Mouse (Mus musculus) mature B cell (primary cell): Measurements from ENCODE around the gene Lingo2.
"Not testable (repeated sequence)": the region's sequence is repeated elsewhere in the genome, so short reads cannot be mapped to it uniquely, and the experiment has no call there.

Experiments
- in situ Hi-C: fragments of 300-500 bp; cut with MboI; formaldehyde crosslinking; loops from 2 replicates; pipeline ENCODE4 v1.14.3; 2019

Lingo2 gene

DNA sequence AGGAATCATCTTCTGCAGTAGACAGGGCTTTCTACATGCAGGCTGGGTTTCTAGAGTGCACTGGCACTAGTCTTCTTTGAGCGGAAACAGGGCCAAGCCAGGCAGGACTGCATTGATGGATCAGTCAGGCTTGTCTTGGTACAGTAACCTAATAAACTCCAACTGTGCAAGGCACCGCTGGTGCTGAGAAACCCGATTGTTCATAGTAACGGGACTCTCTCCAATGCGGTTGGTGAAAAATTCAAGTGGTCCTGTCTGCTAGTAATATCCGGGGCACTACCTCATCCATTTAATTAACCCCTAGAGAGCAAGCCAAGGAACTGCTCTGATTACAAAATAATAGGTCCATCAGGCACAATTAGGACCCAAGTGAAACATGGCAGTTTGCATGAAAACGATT lies 1106.4 kb downstream of the Lingo2 start:
- in situ Hi-C loops = no loop called here

- in situ Hi-C loops = no loop called here
These were observed 1107.0 kb downstream of the Lingo2 start for GRCm38 (mm10) chr4:35844518-35844917.

DNA sequence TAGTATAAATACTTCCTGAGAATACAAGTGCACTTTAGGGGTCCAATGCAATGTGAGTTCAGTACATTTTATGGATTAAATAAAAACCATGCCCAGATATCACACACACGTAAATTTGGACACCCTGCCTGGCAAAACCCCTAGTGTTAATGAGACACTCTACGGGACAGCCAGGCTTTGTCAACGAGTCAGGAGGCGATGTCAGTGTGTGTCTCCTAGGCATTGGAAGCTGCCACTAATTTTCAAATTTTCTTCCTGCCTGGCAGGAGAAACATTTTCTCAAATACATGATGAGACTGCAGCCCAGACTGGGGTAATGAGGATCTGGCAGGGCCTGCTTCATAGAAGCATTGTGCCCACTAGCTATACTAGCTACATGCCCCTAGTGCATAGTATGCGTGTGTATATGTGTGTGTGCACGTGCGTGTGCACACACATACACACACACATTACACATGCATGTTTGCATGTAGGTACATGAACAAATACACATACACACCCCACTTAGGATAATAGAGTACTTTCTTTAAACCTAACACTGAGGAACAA lies 1128.2 kb downstream of the Lingo2 start:
- in situ Hi-C loops = no loop called here

DNA sequence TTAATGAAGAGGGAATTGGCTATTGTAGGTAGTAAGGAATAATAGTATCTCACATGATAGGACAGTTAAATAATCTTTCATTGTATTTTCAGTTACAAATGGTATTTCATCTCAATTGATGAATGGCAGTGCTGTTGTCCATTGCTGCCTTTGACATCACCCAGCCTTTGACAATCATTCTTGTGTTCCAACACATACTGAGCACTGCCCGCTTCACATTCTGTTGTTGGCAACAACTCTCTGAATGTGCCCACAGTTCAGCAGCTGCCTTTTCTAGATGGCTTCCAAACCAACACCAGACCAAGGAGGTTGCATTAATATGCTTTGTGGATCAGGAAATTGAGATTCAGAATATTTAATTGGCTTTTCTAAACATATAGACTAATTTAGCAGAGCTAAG lies 1130.8 kb downstream of the Lingo2 start:
- in situ Hi-C loops = no loop called here

GRCm38 (mm10) chr4:35814698-35815097 lies 1136.8 kb downstream of the Lingo2 start:
- in situ Hi-C loops = no loop called here

DNA sequence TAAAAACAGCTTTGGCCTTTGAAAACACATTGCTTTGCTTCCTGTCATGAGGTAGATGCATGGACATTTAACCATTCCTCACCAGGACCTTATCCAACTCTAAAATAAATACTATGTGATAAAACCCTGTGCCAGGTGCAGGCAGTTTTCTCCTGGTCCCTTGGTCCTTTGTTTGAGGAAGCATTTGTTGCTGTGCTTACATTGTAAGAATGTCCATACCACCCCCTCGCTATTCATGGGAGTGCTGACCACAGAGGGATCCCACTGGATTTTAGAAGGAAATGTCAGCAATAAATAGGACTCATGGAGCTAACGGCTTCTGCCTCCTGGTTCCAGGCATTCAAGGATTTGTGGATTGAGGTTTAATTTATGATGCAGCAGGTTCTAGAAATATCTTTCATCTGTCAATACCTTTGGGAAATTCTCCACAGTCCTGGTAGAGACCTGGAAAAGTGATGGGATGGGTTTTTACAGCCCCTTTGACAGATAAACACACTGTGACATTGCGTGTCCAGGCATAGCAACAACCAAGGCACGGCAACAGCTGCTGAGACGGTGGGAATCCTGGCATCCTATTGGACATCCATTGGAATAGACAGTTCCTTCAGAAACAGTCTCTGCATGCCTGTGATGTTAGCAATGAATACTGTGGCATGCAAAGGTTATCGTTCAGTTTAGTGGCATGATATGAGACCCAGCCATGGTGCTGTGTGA lies 1143.9 kb downstream of the Lingo2 start:
- in situ Hi-C loops = no loop called here

- in situ Hi-C loops = no loop called here
These were observed 1144.6 kb downstream of the Lingo2 start for GRCm38 (mm10) chr4:35806881-35807464.

- in situ Hi-C loops = no loop called here
These were observed 1167.2 kb downstream of the Lingo2 start for GRCm38 (mm10) chr4:35784255-35784921.

DNA sequence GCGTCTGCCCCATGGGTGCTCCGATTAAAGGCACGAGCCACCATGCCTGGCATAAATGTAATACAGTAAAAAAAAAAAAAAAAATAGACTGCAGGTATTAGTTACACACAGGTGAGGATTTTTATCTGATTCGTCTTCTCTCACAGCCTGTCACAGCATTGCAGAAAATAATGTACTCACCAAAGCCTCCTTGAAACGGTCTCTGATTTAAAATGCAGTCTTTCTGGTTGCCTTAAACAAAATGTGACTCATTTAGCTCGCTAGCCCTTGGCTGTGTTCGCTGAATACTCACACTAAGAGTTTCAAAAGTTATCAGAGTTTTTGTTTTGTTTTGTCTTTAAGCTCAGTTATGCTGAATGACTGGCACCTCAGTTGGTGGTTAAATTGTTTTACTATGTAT lies 1180.7 kb downstream of the Lingo2 start:
- in situ Hi-C loops = no loop called here

DNA sequence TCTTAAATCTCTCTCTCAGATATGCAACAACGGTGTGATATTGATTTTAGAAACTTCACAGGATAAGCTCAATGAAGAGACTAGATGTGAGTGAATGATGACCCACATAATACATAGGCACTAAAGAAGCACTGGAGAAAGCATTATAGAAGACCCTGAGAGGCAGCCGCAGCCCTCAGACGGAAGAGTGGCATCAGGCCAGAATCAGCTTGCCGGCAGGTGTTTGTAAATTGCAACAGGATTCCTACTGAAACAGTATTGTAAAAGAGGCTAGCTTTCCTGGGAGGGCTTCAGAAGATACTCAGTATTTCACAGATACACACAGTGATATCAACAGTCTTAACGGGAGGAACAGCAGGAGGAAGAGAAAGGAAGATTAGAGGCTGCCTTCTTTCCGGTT lies 1184.6 kb downstream of the Lingo2 start:
- in situ Hi-C loops = no loop called here

DNA sequence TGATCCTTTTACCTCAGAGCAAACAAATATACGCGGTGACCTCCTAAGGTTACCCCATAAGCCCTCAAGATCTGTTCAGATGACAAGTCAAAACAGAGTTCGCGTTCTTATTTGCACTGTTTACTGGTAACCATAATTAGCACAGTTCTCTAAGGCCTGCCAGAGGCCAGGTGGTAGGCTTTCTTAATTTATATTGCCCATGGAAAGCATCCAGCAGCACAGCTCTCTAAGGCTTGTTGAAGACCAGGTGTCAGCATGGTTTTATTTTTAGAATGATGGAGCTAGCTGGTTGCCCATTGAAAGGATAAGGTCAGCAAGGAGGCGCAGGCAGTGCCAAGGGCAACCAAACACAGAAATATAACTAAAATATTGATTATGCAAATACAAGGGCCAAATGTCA lies 1190.4 kb downstream of the Lingo2 start:
- in situ Hi-C loops = no loop called here

DNA sequence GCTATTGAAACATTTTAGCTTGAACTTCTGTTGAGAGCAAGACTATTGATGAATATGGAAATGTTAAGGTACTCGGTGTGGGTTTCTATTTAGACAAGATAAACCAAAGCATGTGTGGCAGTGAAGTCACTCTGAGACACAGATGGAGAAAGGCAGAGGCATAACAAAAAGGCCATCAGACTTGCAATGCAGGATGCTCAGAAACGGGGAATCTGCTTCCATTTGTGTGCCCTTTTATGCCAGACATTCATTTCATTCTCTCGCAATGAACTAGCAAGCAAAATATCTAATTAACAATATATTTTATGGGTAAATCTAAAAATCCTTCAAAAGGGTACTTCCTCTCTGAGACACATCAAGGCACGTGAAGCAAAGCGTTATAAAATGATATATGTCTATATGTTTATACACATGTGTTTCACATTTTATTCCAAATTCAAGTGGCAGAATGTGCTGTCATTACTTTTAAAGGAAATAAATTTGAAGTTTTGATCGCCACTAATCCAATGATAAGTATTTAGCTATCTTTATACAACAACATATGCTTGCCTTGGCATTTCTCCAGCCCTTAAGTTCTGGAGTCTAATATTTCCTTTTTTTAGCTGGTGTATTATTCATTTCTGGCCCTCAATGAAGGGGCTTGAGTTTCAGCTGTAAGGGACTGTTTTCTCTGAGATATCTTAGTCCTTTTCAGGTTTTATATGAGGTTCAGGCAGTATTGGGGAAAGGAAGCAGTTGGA lies 1199.3 kb downstream of the Lingo2 start:
- in situ Hi-C loops = no loop called here

DNA sequence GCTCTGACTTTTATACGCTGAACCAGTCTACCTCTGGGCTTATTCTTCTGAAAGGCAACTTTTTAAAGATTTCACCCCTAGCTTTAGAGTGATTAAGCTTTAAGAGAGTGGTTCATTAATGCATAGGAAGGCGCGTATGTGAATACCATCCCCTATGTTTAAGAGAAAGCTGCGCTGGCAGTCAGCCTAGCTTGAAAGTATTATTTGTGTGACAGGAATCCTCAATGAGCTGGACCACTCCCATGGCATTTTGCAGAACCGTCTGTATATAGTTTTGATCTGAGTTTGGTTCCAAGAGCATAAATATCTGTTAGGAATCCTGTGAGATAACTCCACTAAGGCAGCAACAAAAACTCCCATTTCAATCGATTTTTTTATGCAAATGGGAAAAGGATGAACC lies 1204.9 kb downstream of the Lingo2 start:
- in situ Hi-C loops = no loop called here

DNA sequence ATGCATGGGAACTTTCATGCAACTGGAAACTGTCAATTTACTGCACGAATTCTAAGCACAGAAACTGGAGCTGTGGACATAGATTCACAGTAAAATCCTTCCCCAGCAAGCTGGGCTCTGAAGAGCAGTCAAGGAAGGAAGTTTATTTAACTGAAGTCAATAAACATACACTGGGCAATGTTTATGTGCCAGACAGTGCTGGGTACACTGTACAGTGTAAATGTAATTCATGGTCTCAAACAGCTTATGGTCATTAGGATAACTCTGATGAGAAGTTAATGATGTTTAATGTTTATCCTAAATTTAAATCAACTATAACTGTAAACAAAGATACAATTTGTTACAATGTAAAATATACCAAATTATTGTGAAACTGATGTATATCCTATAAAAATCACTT lies 1226.8 kb downstream of the Lingo2 start:
- in situ Hi-C loops = no loop called here

DNA sequence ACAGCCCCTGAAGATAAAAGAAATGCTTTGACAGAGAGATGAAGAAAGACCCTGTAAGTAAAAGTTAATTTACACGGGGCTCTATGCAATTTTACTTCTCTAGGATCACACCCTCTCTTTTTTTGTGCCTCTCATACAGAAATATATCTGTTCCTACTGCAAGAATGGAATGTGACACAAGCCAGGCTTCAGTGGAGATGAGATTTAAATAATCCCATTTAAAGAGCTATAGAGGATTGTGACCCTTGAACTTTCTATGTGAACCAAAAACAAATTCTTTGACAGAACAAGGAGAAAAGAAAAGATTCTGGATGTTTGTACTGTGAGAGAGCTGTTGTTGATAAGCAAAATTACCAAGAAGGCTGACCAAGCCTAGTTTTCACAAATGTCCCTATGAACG lies 1247.4 kb downstream of the Lingo2 start:
- in situ Hi-C loops = no loop called here

DNA sequence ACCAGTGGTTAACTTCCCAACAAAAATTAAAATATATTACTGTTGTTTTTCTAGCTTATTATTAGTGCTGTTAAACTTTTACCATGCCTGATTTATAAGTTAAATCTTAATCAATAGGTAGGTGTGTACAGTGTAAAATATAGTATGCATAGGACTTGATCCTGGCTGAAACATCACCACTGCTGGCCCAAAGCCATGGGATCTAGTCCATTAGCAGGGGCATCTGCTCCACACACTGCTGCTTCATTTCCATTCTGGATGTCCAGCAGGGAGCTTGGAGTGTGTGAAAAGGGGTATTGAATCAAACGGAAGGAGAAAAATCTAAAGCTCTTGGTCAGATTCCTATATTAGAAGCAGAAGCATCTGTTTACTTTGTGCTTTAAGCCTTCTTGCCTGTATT lies 1248.9 kb downstream of the Lingo2 start:
- in situ Hi-C loops = no loop called here

- in situ Hi-C loops = no loop called here
These were observed 1256.4 kb downstream of the Lingo2 start for GRCm38 (mm10) chr4:35695137-35695522.

GRCm38 (mm10) chr4:35694360-35695136 lies 1257.0 kb downstream of the Lingo2 start:
- in situ Hi-C loops = no loop called here

DNA sequence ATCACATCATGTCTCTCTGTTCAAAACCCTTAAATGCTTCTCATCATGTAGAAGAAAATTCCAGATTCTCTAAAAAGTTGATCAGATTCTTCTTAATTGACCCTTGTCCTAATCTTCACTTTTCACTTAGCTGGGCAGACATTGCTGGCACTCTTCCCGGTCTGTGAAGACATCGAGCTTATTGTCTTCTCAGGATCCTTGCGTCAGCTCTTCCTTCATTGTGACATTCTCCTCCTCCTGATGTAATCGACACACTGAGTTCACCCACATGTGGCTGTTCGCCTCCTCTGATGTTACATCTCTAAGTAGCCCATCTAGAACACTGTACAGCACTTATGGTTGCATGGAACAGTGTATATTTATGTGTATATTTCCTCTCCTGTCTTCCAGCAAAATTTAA lies 1261.0 kb downstream of the Lingo2 start:
- in situ Hi-C loops = no loop called here

DNA sequence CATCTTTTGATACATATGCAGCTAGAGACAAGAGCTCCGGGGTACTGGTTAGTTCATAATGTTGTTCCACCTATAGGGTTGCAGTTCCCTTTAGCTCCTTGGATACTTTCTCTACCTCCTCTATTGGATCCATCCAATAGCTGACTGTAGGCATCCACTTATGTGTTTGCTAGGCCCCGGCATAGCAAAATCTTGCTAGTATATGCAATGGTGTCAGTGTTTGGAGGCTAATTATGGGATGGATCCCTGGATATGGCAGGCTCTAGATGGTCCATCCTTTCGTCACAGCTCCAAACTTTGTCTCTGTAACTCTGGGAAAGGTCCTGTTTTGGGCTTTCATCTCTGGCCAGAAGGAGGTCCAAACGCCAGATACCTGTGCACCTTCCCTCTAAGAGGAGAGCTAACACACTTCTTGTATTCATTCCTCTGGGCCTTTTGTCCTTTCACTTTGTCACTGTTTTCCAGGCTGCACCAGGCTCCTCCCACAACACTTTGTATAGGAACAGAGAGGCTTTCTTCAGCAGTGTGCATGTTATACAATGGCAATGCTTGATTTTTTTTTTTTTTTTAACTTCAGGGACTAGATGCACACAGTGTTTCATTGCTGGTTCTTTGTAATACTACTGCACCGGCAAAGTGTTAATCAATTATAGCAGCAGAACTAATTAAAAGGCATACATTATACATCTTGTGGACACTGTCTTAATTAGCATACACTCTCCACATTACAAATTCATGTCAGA lies 1262.9 kb downstream of the Lingo2 start:
- in situ Hi-C loops = not testable (repeated sequence)
